Mouse (Mus musculus) stomach, embryonic 14.5 days (tissue): ENCODE data around the gene Nfkb2. TPM values are rescaled to one million over a fixed set of nuclear protein-coding genes. Genes with fewer than 3 reads are reported as not detected.

ENCODE experiments used
- ATAC-seq: fragments of 200-750 bp; cut with Nextera tagmentation; 2 replicates; pipeline ENCODE4 v1.8.0; 2017; ENCODE audit warnings: low read depth, moderate TSS enrichment; ENCODE audit not compliant: insufficient number of reproducible peaks, insufficient read depth, low FRiP score
- H3K27ac ChIP-seq: fragments of 300-500 bp; sonication (generic); 2 replicates; pipeline ENCODE4 v1.5.1; 2014; ENCODE audit warnings: mild to moderate bottlenecking, low read length, moderate library complexity, mixed read lengths
- H3K27me3 ChIP-seq: fragments of 300-500 bp; sonication (generic); 2 replicates; pipeline ENCODE4 v1.6.1; 2014; ENCODE audit warnings: low read length, control low read depth, mixed read lengths; ENCODE audit not compliant: control insufficient read depth, insufficient read depth
- H3K36me3 ChIP-seq: fragments of 300-500 bp; sonication (generic); 2 replicates; pipeline ENCODE4 v1.6.1; 2014; ENCODE audit warnings: mild to moderate bottlenecking, control low read depth, low read length, moderate library complexity, mixed read lengths; ENCODE audit not compliant: control insufficient read depth, insufficient read depth
- H3K4me1 ChIP-seq: fragments of 300-500 bp; sonication (generic); 2 replicates; pipeline ENCODE4 v1.6.1; 2014; ENCODE audit warnings: low read length, control low read depth, mixed read lengths; ENCODE audit not compliant: control insufficient read depth, insufficient read depth
- H3K4me2 ChIP-seq: fragments of 300-500 bp; sonication (generic); replicated peaks from 2 replicates; pipeline ENCODE4 v1.6.1; 2014; ENCODE audit warnings: low read depth, low read length, control low read depth
- H3K4me3 ChIP-seq: fragments of 300-500 bp; sonication (generic); 2 replicates; pipeline ENCODE4 v1.5.1; 2014; ENCODE audit warnings: low read depth, low read length, control low read depth
- H3K9ac ChIP-seq: fragments of 300-500 bp; sonication (generic); replicated peaks from 2 replicates; pipeline ENCODE4 v1.6.1; 2014; ENCODE audit warnings: low read depth, mild to moderate bottlenecking, control low read depth, low read length, moderate library complexity, mixed read lengths
- H3K9me3 ChIP-seq: fragments of 300-500 bp; sonication (generic); 2 replicates; pipeline ENCODE4 v1.6.1; 2016; ENCODE audit warnings: low read depth, low read length, control low read depth; ENCODE audit not compliant: control insufficient read depth
- WGBS: fragments of 180-500 bp; shearing (Covaris S2); extraction: QIAGEN DNeasy Blood & Tissue Kit; methylation state at CpG from one replicate; pipeline ENCODE4 v1.1.7; 2014; 5-methylcytosine and 5-hydroxymethylcytosine counted together
- polyA plus RNA-seq: library from polyadenylated mRNA; unstranded; fragments of >200 nt; fragmentation: Nextera tagmentation; extraction: Ambion mirVana; gene quantifications from 2 replicates; pipeline ENCODE4 v1.2.1, GENCODE M21; 2014

Nfkb2 gene
- polyA plus RNA-seq, 1 experiment from 2014 or later: 10.1 TPM

DNA sequence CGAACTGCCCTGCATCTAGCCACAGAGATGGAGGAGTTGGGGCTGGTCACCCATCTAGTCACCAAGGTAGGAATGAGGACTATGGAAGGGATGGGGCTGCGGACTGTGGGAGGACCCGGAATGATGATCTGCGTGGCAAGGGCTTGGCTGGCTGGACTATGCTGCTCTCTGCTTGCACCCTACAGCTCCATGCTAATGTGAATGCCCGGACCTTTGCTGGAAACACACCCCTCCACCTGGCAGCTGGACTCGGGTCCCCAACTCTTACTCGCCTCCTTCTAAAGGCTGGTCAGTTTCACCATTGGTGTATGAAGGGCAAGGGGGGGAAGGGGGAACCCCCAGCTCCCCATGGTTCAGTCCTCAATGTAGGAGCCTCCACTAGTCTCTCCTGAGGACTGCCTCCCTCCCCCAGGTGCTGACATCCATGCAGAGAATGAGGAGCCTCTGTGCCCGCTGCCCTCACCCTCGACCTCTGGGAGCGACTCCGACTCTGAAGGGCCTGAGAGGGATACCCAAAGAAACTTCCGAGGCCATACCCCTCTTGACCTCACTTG lies 6.3 kb downstream of the Nfkb2 start:
- no peaks in the 10 kb centered on the region for H3K9me3 ChIP-seq
- WGBS: 92% methylated on average over 12 of the region's 12 CpGs
- H3K36me3 ChIP-seq: peaks cover 36% of the 10 kb centered on the region
- H3K9ac ChIP-seq: no peak overlapping the region
- no peaks in the 10 kb centered on the region for H3K27me3 ChIP-seq
- no peak for ATAC-seq
- H3K4me1 ChIP-seq: peaks cover 28% of the 10 kb centered on the region
- H3K4me3 ChIP-seq: no peak overlapping the region
- H3K4me2 ChIP-seq: no peak overlapping the region
- H3K27ac ChIP-seq: no peak overlapping the region

DNA sequence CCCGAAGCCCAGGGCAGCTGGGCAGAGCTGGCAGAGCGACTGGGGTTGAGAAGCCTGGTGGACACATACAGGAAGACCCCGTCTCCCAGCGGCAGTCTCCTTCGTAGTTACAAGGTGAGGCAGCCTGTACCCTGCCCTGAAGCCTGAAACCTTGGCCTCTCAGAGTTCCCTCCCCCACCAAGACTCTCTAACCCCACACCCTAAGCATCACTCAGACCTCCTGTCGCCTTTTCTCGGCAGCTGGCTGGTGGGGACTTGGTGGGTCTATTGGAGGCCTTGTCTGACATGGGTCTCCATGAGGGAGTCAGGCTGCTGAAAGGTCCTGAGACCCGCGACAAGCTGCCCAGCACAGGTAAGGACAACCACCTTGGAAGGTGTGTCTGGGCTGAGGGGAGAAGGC lies 7.2 kb downstream of the Nfkb2 start:
- H3K36me3 ChIP-seq: peaks cover 36% of the 10 kb centered on the region
- no peaks in the 10 kb centered on the region for H3K27me3 ChIP-seq
- H3K4me3 ChIP-seq: no peak overlapping the region
- peaks cover 32% of the 10 kb centered on the region for H3K4me1 ChIP-seq
- 81% methylated on average over 9 of the region's 9 CpGs for WGBS
- H3K9me3 ChIP-seq: no peaks in the 10 kb centered on the region
- no peak overlapping the region for H3K9ac ChIP-seq
- no peak overlapping the region for H3K27ac ChIP-seq
- H3K4me2 ChIP-seq: no peak overlapping the region
- no peak for ATAC-seq

GRCm38 (mm10) chr19:46312566-46312965 lies 8.4 kb downstream of the Nfkb2 start:
- peaks cover 31% of the 10 kb centered on the region for H3K36me3 ChIP-seq
- peaks cover 40% of the 10 kb centered on the region for H3K4me1 ChIP-seq
- no peak for ATAC-seq
- H3K4me3 ChIP-seq: no peak overlapping the region
- no peaks in the 10 kb centered on the region for H3K27me3 ChIP-seq
- no peak overlapping the region for H3K4me2 ChIP-seq
- no peak overlapping the region for H3K27ac ChIP-seq
- H3K9me3 ChIP-seq: no peaks in the 10 kb centered on the region
- 93% methylated on average over 21 of the region's 21 CpGs for WGBS
- no peak overlapping the region for H3K9ac ChIP-seq

- 88% methylated on average over 9 of the region's 9 CpGs for WGBS
- Histone ChIP-seq H3K4me1 (peaks cover 40% of the 10 kb centered on the region), H3K4me3 (no peak overlapping the region), H3K36me3 (peaks cover 27% of the 10 kb centered on the region), H3K27me3 (0 out of 2 replicates have a peak, but pooled peaks cover under 1% of the 10 kb centered on the region), H3K9ac (no peak overlapping the region), H3K27ac (no peak overlapping the region), H3K4me2 (no peak overlapping the region), H3K9me3 (no peaks in the 10 kb centered on the region)
- ATAC-seq: no peak
Measured at GRCm38 (mm10) chr19:46313116-46313515, 9.0 kb downstream of the Nfkb2 start.

DNA sequence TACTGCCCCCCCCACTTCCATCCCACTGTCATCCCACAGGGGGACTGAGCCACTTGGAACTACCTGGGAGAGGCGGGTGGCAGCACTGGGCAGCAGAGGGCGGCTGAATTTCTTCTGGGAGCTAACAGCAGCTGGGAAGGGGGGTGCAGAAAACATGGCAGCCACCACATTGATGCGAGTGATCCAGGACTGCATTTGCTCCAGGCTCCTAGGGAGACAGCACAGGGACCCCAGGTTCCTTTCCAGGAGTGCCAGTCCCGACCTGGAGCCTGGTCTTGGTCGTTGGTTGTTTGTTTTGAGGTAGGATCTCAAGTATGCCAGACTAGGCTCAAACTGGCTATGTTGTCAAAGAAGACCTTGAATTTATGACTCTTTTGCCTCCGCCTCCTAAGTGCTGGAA lies 9.5 kb downstream of the Nfkb2 start:
- no peak overlapping the region for H3K4me2 ChIP-seq
- no peak for ATAC-seq
- no peak overlapping the region for H3K4me3 ChIP-seq
- H3K36me3 ChIP-seq: peaks cover 24% of the 10 kb centered on the region
- H3K27ac ChIP-seq: no peak overlapping the region
- no peaks in the 10 kb centered on the region for H3K9me3 ChIP-seq
- H3K27me3 ChIP-seq: 0 out of 2 replicates have a peak, but pooled peaks cover 4% of the 10 kb centered on the region
- no peak overlapping the region for H3K9ac ChIP-seq
- 70% methylated on average over 6 of the region's 6 CpGs for WGBS
- peaks cover 42% of the 10 kb centered on the region for H3K4me1 ChIP-seq

DNA sequence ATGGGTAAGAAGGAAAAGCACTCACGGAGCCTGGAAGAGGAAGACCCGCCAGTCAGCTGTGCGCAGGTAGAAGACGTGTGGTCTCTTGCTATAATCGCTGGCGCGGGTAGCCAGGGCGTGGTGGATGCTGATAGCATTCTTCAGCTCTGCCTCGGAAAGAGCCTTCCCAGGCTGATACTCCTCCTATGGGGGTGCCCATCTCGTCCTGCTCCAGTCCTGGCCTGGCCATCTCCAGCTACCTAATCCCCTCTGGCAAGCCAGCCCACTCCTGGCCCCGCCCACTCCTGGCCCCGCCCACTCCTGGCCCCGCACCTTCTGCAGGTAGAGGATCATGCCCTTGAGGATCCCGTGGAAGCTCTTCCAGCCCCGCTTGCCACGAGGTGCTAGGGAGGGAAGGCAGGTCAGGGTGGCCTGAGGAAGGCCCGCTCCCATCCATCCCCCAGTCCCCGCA lies 10.1 kb downstream of the Nfkb2 start:
- WGBS: 17% methylated on average over 18 of the region's 18 CpGs
- Histone ChIP-seq H3K36me3 (peaks cover 24% of the 10 kb centered on the region), H3K27ac (peak overlapping the region; percentile 93; the same call in 1 of the 2 replicates), H3K4me1 (peaks cover 41% of the 10 kb centered on the region), H3K4me3 (no peak overlapping the region), H3K27me3 (0 out of 2 replicates have a peak, but pooled peaks cover 4% of the 10 kb centered on the region), H3K4me2 (peak overlapping the region; percentile 33; the same call in 1 of the 2 replicates), H3K9ac (no peak overlapping the region), H3K9me3 (no peaks in the 10 kb centered on the region)
- ATAC-seq: no peak

DNA sequence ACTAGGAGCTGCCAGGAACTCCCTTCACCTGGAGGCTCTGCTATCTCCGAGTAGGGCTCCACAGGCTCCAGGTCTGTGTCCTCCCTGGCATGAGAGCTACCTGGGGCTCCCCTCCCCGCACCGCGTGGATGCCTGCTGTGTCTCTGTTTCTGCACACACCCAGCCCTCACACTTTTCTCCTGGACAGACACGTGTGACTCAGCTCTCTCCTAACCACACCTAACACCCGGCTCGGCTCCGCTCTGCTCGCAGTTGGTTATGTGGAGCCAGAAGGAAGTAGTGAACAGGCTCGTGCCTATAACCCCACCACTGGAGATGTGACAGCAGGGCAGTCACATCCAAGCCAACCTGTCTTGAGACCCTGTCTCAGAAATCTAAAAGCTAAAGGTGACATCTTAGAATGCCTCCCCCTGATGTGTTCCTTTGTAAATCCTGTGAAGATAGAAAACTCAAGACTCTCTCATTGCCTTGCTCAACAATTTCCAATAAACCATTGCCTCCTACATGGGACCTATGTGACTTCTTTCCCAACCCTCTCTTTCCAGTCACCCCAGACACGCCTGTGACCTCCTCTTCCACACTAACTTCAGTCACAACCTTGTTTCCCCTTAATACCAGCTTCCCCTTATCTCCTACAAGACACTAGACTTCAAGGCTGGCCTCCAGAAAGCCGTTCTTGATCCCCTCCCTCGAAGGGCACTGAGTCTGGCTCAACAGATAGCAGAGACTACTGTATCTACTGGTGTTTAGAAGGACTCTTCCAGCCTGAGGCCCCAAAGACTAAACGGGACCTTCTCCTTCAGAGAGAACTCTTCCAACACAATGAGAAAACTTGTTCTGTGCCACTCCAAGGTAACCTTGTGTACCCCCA lies 11.0 kb downstream of the Nfkb2 start:
- Histone ChIP-seq H3K36me3 (peaks cover 18% of the 10 kb centered on the region), H3K27me3 (0 out of 2 replicates have a peak, but pooled peaks cover 4% of the 10 kb centered on the region), H3K4me2 (peak overlapping the region; percentile 33), H3K9me3 (no peaks in the 10 kb centered on the region), H3K4me1 (peaks cover 44% of the 10 kb centered on the region), H3K9ac (no peak overlapping the region), H3K4me3 (peak overlapping the region; percentile 60; the same call in 1 of the 2 replicates), H3K27ac (peak overlapping the region; percentile 93)
- ATAC-seq: no peak
- WGBS: 25% methylated on average over 14 of the region's 14 CpGs

DNA sequence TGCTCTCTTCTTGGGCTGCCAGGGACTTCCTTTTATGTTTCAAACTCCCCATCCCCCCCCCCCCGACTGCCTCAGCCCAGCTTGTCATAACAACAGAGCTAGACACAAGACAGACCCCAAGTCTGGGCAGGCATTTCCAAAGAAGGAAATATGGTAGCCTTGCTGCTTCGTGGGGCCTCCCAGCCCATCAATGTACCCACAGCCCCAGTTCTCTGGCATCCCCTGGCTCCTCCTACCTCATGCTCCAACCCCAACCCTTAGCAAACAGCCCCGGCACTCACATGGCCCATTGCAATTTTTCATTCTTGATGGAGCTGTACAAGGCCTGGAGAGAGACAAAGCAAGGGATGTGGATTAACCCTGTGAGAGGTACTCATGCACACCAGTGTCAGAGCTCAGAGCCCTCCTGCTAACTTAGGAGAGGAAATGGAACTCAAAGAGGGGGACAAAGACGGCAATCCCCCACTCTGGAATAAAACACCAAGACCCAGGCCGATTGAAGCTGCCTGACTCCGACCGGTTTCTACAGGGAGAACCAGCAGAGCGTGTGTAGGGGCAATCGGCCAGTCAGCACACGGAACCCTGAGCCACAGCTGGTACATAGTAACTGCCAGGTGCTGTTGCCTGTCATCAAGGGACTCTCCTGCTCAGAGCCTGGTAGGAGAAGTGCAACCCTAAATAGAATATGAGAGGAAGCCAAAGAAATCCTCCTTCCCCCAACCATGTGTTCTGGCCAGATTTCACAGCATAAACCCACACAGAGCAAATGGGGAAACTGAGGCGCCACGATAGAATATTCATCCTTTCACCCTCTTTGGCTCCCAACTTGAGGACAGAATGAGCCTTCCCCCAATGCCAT lies 11.9 kb downstream of the Nfkb2 start:
- H3K9me3 ChIP-seq: no peaks in the 10 kb centered on the region
- H3K4me3 ChIP-seq: peak overlapping the region; percentile 60
- H3K36me3 ChIP-seq: peaks cover 11% of the 10 kb centered on the region
- H3K27me3 ChIP-seq: 0 out of 2 replicates have a peak, but pooled peaks cover 4% of the 10 kb centered on the region
- peak overlapping the region; percentile 70 for H3K4me2 ChIP-seq
- ATAC-seq: peak; percentile 72; the same call in 1 of the 2 replicates
- H3K27ac ChIP-seq: peak overlapping the region; percentile 93
- WGBS: 24% methylated on average over 12 of the region's 12 CpGs
- peaks cover 44% of the 10 kb centered on the region for H3K4me1 ChIP-seq
- peak overlapping the region; percentile 68 for H3K9ac ChIP-seq
